Mouse (Mus musculus) frontal cortex, adult (tissue): Measurements from ENCODE around the gene Tango2.
A peak's percentile ranks its signal among the peaks of the same experiment; 100 is the strongest.

Experiments
- ATAC-seq: cut with Nextera tagmentation; 2 replicates; pipeline ENCODE4 v1.9.2; 2017; ENCODE audit warnings: mild to moderate bottlenecking, moderate library complexity, mixed read lengths; ENCODE audit not compliant: low TSS enrichment

Gene Tango2

DNA sequence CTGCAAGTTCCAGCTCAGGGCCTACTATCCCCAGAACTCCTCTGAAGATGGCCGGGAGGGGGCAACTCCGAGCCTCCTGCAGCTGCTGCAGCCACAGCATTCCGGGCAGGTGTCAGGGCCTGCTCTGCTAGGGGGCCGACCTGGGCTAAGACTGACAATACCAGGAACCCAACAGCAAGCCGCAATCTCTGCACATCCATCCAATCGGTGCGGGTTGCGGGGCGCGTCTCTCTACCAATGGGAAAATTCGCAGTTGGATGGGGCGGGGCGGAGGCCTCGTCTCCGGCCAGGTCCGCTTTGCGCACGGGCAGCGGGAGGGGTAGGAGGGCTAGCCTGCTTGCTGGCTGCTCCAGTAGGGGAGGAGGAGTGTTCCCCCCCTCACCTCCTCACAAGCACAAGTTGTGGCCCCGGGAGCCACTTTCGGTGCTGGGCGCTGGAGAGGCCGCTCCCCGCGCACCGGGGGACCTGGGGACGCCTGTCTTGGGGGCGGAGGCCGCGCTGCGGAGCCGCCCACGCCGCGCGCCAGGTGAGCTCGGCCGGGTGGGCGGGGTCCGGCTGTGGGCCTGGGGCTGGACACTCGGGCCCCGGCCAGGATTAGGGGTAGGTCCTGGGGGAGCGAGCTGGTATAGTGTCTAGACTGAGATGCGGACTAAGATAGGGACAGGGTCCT lies at the start of gene Tango2, which contains the start of gene Arvcf:
Gene Tango2 (minus strand): TSS at position 173 of the 670 bp plus-strand sequence.
Gene Arvcf (plus strand): TSS at position 252 of the 670 bp plus-strand sequence.
- ATAC-seq: peak; percentile 76

DNA sequence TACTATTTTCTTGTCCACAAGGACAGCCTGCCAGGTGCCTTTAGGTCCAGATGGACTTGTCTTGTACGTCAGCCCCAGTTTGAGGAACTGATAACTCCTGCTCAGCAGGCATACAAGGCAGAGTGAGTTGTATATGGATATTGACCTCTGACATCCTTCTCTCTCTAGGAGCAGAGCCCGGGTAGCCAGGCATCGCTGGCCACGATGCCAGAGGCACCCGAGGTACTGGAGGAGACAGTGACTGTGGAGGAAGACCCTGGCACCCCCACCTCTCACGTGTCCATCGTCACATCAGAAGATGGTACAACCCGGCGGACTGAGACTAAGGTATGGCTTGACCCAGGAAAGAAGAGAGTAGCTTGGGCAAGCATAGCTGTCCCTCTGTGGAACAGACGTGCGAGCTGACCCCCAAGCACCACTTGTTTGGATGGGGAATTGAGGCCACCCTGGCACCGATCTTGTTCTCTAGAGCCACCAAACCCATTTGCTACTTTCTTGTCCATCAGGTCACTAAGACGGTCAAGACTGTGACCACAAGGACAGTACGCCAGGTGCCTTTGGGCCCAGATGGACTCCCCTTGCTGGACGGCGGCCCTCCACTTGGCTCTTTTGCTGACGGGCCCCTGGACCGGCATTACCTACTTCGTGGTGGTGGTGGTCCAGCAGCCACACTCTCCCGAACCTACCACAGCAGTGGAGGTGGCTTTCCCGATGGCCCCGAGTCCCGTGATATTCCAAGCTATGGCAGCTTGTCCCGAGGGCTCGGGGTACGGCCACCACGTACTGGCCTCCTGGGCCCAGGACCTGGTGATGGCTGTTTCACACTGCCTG lies 49.1 kb upstream of the Tango2 start:
- ATAC-seq: no peak

DNA sequence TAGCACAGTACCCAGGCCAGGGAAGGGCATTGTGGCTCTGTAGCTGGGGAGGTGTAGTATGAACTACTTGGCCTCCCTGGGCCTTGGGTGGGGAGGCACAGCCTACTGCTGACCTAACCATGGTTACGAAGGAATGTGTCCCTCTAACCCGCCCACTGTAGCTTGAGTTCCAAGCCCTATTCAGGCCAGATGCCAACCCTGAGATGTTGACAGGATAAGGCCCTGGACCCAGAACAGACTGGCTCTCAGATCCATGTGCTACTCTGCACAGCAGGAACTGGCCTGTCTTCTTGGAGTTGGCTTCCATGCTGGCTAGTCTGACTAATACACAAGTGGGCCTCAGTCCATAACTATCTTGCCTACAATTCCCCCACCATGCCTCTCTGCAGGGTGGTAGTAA lies 48.3 kb upstream of the Tango2 start:
- ATAC-seq: no peak

DNA sequence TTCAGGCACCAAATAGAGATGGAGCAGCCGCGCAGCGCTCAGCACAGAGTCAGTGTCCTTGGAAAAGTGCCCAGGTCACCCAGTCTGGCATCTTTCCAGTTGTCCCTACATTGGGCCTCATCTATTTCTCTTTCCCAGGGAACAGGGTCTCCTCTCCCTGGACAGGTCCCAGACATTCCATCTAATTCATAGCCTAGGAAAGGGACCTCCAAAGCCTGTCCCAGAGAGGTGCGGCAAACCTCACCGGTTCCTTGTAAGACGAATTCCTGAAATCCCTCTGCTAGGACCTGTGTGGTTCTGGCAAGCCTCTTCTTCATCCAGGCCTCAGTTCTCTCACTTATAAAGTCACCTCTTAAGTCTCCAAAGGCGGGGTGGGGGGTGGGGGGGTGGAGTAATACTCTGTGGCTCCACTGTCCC lies 47.7 kb upstream of the Tango2 start:
- no peak for ATAC-seq

DNA sequence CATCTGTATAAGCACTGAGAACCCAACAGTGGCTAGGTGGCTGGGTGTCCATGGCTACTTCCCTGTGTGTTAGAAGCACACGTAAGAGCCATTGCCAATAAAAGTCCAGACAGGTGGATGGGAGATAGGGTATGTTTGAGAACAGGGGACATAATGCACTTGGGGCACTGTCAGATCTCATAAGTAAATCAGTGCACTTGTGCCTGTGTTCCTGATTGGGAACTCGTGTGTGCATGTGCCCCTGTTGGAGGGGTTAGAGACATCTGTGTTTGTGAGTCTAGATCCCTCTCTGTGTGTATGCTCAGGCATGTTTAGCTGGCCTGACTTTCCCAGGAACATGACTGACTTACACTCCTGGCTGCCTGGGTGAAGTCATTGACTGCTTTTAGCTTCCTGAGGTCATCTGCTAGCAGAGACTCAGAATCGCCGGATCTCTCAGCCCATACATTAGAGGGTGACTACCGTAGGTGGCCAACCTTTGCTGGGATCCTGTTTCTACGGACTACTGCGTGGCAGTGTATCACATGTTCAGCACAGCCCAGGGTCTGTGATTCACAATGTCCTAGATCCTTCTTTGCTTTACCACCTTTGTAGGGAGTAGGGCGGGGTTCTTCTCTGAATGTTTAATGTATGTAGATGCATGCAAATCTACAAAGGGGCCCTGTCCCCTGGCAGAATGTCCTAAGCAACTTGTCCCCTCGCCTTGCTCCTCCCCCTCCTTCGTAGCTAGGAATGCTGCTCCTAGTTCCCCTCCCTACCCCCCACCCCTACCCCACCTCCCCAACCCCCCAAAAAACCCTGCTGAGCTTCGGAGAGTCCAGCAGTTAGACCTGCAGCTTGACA lies 47.1 kb upstream of the Tango2 start:
- ATAC-seq: peak; percentile 11; the same call in 1 of the 2 replicates

DNA sequence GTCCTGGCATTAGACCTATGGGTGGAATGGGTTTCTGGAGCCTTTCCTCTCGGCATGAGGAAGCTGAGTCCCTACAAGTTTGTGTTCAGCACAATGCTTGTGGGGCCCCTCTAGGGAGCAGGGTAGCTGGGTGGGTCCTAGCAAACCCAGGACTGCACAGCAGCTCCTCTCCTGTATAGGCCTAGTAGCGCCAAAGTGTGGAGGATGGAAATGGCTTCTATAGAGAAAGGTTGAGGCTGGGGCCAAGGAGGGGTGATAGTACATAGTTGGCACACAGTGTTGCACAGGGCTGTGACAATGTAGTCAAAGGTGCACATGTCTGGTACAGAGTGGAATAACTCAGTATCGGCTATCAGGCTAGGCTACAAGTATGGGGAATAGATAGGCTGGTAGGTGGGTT lies 46.2 kb upstream of the Tango2 start:
- no peak for ATAC-seq

DNA sequence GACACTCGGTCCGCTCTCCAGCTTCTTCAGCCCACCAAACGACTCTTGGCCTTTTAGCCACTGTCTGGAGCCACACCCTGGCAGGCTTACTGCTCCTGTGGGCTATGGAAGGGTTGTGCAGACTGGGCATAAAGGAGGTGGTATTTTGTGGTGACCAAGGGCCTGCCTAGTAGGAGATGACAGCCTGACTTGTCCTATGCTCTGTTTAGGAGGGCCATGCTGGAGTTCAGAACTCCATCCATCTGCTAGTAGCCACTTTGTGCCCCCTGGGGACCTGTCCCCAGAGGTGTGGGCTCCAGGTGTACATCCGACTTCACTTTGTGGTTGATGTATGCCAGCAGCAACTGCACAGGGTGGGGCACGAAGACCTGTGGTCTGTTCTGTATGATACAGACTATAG lies 45.7 kb upstream of the Tango2 start:
- no peak for ATAC-seq

DNA sequence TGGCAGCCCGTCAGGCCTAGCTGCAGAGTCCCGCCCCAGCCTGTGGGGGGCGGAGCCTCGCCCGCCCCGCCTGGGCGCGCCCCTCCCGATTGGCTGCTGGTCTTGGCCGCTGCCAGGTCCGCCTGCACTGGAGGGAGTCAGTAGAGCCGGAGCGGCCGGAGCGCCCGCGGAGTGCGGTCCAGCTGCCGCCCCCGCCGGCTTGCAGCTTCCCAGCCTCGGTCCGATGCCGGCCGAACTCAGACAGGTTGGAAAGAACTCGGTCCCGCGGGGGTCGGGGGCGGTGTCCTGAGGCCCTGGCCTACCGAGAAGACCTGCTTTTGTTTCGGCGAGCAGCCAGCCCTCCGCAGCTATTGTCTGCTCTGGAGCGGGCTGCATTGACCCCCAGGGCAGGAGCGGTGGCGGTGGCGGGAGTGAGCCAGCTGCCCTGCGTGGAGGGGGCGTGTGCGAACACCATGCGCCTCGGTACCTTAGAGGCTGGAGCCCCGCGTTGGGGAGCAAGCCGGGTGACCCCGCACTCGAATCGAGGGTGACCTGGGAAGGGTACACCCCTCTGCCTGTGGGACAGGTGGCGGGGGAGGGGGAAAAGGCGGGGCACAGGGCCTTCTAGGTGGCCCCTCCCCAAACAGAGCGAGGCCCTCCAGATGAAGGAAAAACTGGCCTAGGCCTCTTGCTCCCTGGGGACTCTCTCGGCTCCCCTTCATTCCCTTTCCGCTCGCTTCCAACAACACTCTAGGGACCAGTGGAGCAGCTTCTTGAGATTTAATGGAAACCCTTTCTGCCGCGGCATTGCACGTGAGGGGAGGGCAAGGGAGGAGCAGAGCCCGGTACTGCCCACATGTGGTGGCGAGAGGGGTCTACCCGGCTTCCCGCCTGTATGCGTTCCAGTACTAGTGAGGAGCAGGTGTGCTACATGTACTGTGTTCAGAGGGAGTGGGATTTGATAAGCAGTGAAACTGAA lies 44.8 kb upstream of the Tango2 start:
- peak; percentile 42 for ATAC-seq

DNA sequence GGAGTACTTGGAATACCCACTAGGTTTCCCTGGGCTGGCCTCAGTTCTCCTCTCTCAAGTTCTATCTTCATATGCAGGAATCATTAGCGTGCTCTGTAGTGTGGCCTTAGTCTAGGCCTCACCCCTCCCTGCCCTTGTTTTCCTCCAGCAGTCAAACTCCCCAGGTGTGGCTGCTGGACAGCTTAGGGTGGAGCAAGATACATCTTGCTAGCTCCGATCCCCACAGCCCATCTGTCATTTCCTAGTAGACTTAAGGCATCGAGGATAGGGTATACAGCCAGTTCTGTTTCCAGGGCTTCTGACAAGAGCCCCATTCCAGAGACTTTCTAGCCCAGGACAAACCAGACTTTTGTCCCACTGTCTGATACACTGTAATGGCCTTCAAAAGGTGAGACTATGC lies 43.8 kb upstream of the Tango2 start:
- no peak for ATAC-seq

DNA sequence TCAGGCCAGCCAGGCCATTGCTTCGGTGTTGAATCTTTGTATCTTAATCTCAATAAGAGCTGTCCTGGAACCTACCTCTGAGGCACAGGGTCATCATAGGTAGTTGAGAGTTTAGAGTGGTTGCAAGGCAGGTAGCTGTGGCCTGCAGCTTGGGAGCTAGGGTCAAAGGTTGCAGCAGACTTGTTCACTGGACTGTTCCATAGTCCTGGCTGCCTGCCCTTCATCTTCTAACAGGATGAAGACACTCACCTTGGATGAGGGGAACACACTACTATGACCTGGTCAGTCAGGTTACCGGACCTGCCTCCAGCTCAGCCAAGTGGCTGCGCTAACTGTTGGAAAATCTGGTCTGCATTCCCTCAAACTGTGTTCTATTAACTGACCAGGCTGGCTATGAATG lies 43.2 kb upstream of the Tango2 start:
- no peak for ATAC-seq

DNA sequence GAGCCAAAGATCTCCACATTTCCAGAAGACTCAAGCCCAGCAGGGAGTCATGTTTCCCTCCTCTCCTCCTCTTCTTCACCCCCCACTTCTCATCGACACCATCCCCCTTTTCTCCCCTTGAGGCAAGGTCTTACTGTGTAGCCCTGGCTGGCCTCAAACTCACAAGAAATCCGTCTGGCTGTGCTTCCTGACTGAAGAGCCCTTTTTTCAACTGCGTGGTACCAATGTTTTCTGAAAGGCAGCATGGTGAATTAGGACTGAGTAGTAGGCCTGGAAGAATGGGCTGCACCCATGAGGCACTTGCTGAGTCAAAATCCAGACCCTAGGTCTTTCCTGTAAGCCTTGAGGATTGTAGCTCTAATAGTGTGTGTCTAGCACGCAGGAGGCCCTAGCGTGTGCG lies 42.5 kb upstream of the Tango2 start:
- no peak for ATAC-seq

DNA sequence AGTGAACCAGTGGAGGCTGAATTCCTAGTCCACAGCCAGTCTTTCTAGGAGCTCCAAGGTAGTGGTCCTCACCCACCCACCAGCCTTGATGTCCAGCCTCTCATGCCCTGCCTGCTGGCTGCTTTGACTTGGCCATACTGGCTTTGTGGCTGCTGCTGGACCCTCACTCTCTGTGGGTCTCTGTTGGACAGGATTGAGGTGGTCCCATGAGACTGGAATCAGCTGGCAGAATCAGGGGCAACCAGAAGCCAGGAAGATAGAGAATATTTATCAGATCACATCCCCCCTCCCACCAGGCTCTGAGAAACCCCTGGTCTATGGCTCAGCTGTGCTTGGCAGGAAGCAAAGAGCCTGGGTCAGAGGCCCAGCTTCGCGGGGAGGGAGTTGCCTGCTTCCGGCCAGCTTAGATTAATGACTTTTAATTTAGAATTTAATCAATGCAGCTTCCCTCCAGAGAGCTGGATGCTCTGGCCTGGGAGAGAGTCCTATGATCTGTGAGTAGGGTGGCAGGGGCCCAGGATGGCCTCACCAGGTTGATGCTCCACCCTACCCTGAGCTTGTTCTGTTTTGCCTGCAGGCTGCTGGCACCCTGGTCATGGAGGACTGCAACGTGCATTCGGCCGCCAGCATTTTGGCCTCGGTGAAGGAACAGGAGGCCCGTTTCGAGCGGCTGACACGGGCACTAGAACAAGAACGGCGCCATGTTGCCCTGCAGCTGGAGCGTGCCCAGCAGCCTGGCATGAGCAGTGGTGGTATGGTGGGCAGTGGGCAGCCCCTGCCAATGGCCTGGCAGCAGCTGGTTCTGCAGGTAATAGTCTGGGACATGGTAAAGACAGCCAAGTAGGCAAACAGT lies 40.9 kb upstream of the Tango2 start:
- ATAC-seq: no peak

DNA sequence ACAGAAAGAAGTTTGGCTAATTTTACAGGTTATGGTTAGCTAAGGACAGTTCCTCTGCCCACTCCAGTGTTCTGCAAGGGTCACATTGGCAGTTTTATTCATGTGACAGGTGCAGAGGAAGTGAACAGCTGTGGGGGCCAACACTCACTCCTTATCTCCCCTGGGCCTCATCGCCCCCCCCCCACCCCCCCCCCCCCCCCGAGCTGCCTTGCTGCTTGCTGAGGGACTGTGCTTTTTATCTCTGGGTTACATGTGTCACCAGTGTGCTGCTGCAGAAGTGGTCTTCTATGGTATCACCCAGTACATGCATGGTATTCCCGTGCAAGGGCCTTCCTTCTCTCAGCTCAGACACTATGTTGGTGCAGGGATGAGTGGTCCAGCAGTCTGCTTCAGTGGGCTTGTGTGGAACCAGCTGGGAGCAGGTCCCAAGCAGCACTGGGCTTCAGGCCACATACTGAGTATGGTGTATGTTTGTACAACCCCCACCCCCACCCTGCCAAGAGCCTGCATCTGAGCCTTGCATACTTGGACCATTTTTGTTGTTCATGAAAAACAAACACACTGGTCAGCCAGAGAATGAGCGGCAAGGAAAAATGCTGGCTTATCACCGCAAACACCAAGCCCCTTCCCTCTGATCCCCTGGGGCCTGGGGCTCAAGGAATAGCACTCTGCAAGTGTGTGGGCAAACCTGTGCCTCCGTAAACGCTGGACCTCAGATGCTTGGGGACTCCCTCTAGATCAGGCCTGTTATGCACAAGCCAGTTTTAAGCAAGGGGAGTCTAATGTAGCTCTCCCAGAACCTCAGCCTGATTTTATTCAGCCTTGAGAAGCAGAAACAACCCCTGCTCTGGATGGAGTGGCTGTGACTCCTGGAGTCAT lies 40.0 kb upstream of the Tango2 start:
- no peak for ATAC-seq

DNA sequence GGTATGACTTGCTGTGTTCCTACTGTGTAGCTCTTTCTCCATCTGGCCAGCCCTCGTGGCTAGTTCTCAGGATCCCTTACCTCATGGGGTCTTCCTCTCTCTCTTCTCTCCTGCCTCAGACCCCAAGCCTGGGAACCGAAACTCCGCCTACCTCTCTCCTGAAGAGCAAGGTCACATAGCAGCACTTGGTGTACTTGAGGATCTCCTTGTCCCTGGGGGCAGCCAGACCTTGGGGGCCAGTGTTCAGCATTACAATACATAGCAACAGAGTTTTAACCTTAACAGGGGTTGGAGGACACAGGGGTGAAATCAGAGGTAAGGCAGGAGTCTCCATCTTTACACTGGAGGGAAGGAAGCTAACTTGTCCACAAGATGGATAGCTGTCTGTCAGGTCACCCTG lies 39.1 kb upstream of the Tango2 start:
- ATAC-seq: no peak

DNA sequence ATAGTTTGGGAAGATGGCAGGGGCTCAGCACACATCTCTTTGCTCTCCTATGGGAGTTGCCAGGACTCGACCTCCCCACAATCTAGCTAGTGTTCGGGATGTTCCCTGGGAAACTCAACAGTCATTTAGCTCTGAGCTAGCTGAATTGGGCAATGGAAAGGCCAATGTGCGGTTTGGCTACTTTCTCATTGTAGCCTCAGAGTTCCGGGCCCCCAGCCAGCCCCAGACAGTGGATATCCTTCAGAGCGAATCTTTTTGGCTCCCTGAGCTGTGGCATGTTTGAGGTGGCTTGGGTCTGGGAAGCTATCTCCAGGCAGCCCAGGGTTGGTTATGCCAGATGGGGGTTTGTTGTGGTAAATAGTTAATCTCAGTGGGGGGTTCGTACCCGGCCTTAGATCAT lies 38.5 kb upstream of the Tango2 start:
- ATAC-seq: no peak

DNA sequence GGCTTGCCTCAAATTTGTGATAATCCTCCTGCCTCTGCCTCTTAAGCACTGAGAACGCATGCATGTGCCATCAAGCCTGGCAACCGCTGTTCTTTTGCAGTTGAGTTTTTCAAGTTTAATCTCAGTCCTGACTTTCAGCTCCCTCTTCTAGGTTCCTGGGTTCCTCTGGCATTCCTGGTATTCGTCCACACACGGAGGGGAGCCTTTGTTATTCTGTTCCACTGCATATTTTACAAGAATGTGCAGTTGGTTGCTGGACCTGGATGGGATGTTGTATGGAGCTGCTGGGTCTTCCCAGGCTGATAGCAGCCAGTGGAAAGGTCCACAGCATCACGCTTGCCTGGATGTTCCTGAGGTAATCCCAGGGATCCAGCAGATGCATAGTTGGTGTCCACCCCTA lies 37.5 kb upstream of the Tango2 start:
- ATAC-seq: no peak

DNA sequence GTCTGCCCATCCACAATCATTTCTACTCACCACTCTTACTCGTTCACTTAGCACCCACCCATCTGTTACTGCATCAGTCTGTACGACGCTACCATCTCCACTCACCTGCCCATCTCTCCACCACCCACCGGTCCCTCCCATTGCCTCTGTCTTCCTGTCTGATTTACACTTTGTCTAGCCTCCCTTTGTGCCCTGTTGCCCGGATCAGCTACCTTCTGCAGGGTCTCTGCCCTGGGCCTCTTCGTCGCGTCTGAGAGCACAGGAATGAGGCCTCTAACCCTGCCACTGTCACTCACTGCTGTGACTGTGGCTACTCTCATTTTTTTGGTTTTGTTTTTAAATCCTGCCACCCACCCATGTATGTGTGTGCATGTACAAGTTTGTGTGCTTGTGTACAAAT lies 36.8 kb upstream of the Tango2 start:
- no peak for ATAC-seq

DNA sequence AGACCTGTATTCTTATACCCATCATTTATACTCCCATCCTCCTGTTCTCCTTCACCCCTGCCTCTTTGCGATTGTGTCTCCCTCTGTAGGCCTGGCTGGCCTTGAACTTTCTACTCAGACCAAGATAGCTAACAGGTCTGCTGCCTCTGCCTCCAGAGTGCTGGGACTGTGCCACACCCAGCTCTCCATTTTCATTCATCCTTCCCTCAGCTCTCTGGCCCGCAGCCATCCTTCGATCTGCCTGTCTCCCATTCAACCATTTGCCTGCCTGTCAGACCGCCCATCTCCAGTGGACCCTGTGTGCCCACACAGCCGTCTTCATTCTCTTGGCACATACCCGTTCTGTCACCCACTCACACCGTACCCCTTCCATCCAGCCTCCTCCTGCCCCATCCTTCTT lies 36.3 kb upstream of the Tango2 start:
- ATAC-seq: no peak

DNA sequence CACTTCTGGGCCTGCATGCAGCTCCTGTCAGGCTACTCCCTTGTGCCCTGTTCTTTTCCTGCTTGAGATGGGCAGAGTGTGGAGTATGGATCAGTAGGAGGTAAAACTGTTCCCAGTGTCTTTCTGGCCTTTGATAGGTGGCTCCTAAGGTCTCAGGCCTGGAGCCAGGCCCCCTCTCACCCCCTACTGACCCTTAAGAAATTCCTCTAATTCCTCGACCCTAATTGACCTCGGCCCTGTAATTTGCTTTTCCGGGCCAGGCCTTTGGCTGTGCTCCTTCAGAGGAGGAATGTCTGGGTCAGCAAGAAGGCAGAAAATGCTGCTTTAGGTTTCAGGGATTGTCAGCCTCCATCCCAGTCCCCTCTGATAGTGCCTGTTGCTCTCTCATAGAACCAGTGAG lies 35.9 kb upstream of the Tango2 start:
- no peak for ATAC-seq
